Mouse (Mus musculus): Measurements from ENCODE around the gene Sqstm1. TPM values are rescaled to one million over a fixed set of nuclear protein-coding genes. Genes with fewer than 3 reads are reported as not detected.
A peak's percentile ranks its signal among the peaks of the same experiment; 100 is the strongest.

The Sqstm1 gene
- polyA plus RNA-seq, 3 experiments from 2014 or later, result 44.8 to 78.4 (median 66.5) TPM

- no peak for ATAC-seq
Measured at GRCm38 (mm10) chr11:50207344-50207743, 3.3 kb downstream of the Sqstm1 start.

DNA sequence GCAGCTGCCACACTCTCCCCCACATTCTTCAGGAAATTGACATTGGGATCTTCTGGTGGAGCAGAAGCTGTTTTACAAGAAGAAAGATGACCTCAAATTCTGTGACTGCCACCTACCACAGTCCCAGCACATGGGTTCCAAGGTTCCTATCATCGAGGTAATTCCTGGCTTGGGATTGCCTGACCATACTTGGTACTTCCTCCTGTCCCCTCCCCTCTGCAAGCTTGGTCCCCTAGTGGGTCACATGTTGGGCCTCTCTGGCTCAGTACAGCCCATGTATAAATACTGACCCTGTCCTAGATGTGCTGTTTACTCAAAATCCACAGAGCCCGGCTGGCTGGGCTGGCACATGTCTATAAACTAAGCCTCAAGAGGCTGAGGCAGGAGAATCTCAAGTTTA is 4.6 kb downstream of the Sqstm1 start:
- no peak for ATAC-seq

GRCm38 (mm10) chr11:50205434-50205833 is 5.2 kb downstream of the Sqstm1 start:
- no peak for ATAC-seq

- ATAC-seq, result no peak
Measured at GRCm38 (mm10) chr11:50203302-50203827, 7.3 kb downstream of the Sqstm1 start.

DNA sequence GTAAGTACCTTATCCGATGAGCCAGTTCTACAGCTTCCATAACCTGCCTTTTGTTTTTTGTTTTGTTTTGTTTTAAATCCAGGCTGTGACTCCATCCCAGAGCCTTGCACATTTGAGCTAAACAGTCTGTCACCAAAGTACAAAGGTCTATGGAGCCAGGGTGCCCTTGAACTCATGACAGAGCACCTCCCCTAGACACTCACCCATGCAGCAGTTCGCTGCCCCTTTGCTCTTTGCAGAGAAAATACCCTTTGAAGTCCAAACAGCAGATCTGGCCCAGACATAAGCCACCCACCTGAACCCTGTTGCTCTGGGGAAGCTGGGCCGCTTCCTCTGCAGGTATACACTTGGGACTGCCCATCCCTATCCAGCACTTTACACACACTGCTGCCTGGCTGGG is 9.0 kb downstream of the Sqstm1 start:
- no peak for ATAC-seq

DNA sequence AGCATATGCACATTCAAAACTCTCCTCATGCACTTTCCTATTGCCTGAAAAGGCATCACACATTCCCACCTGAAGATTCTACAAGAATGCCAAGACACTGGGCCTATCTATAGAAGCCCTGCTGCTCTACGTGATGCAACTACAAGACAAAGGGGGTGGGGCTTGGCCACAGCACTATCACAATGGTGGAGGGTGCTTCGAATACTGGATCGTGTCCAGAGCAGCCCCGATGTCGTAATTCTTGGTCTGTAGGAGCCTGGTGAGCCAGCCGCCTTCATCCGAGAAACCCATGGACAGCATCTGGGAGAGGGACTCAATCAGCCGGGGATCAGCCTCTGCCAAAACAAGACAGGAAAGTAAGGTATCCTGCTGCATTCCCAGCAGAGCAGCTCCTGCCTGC is 10.0 kb downstream of the Sqstm1 start:
- no peak for ATAC-seq

GRCm38 (mm10) chr11:50198916-50199315 is 11.7 kb downstream of the Sqstm1 start:
- ATAC-seq, result no peak

- ATAC-seq, result no peak
Measured at GRCm38 (mm10) chr11:50198219-50198846, 12.3 kb downstream of the Sqstm1 start.

DNA sequence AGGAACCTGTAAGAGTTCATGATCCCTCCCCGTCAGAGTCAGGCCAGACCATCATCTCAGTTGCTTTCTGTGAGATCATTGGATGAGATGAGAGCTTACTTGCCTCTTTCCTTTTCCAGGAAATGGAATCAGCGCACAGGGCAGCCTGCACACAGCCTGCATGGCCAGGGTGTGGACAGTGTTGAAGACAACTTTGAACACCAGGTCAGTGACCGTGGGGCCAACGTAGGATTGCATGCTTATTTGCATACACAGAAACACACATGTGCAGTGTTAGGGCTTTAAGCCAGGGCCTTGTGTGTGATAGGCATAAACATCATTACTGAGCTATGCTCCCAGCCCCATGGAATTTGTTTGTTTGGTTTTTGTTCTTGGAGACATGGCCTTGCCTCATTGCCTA is 13.1 kb downstream of the Sqstm1 start:
- ATAC-seq, result no peak

DNA sequence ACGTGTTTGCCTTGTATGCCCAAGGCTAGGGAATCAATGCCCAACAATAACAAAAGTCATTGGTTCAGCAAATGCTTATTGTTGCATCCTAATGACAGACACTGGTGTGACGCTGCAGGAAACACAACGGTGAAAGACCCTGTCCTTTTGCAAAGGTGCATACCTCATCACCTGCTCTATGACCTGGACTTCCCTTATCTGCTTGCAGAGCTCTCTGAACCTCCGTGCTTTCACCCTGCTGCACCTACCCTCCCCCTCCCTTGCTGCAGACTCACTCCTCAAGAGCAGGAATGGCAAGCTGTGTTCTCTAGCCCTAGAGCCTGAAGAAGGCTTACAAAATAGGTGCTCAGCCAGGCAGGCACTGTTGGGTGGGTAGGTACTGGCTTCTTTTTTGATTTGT is 15.8 kb downstream of the Sqstm1 start:
- no peak for ATAC-seq

DNA sequence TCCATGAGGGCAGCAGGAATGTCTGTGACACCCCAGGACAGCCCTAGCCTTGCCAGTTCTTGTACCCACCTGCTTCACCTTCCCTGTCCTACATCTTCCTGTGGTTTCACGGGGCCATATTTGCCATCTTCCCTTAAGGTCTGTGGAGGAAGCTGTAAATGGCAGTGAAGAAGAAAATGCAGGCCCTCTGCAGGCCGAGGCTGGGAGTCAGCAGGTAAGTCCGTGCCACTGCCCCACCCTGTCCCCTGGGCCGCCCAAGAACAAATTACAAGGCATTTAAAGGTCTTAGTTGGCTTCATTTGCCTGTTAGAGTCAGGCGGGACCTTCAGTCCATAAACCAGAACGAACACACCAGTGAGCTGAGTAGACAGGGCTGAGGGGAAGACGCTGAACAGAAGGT is 16.6 kb downstream of the Sqstm1 start:
- ATAC-seq, result no peak

DNA sequence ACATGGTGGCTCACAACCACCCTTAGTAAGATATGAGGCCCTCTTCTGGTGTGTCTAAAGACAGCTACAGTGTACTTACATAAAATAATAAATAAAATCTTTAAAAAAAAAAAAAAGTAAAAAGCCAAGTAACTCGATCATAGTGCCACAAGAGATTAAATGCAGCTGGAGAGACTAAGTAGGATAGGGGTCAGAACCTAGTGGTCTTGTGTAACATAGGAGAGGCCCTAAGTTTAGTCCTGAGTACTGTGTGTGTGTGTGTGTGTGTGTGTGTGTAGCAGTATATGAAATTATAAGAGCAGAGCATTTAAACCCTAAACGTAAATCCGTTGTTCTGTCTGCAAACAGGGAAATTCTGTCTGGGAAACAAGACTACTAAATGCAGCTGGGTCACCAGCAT is 18.3 kb downstream of the Sqstm1 start:
- ATAC-seq, result no peak

DNA sequence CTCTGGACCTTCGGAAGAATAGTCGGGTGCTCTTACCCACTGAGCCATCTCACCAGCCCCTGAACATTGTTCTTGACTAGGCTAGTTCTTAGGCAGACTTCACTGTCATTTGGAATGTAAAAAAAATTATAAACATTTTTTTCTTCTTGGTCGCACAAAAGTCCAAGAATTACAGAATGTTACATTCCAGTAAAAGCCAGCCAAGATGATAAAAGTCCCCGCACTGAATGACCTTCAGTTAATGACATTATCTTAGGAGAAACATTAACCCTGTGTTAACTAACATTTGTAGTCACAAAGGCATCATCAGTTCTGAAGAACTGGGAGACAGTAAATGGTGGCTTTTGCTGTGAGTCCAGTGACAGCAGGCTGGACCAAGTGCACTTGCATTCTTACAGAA is 20.3 kb downstream of the Sqstm1 start:
- no peak for ATAC-seq

- no peak for ATAC-seq
Measured at GRCm38 (mm10) chr11:50188682-50189081, 21.9 kb downstream of the Sqstm1 start.

- ATAC-seq, result no peak
Measured at GRCm38 (mm10) chr11:50184788-50185187, 25.8 kb downstream of the Sqstm1 start.

GRCm38 (mm10) chr11:50182702-50183101 is 27.9 kb downstream of the Sqstm1 start:
- ATAC-seq, result no peak

DNA sequence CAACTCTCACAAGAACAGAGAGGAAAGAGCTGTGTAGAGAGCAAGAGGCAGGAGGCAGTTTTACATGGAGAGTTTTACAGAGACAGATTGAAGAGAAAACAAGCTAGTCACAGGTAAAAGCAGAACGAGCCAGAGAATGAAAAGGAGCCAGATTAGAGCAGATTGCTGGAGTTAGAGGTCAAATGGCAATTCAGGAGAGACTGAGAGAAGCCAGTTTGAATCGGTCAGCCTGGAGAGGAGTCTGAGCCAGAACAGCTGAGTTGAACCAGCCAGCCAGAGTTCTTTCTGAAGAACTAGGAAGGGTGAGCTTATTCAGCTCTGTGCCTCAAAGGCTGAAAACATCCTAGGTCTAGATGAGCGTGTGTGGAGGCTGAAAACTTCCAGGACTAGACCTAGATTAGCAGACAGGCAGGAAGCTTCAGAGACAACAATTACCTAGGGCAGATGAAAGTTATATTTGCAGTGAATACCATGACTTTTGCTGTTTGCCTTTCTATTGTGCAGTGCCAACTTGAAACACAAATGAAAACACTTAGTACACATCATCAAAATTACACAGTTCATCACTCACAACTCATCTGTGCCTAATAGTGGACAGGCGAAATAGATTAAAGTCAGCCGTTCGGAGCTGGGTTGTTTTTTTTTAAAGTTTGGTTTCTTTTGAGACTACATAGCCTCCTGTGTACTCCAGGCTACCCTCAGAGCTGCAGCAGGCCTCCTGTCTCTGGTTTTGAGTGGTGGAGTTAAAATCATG is 30.0 kb downstream of the Sqstm1 start:
- no peak for ATAC-seq

DNA sequence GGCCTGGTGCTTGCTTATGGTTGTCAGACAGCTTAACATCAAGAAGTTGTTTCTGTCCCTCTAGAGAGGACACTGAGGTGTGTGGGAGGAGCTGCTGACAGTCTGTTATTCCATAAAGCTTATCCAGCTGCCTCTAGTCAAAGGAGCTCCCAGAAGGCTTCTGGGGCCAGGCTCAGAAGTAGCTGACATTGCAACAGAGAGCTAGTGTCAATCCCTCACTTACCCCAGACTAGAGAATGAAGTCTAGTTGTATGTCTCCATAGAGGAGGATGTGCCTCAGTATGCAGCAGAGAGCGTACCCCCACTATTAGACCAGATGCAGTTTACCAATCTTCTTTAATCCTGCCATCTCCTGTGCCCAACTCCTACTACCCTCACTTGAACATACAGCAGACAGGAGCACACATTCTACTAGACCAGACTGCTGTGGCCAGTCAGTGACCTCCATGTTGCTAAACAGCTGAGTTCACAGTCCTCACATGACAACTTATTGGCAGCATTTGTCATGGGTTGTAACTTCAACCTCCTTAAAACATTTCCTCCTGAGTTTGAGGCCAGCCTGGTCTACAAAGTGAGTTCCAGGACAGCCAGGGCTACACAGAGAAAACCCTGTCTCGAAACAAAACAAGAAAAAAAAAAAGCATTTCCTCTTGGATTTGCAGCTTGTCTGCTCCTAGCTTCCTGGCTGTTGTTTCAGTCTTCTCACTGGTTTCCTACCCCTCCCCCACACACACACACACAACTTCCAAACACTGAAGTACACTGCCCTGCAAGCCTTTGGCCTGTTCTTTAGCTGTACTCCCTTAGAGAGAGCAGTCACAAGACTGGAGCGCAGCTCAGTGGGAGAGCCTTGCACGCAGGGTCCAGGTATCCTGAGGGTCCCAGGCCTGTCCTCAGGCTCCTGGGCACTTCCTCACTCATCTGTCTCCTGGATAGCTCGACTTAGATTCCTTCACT is 31.8 kb downstream of the Sqstm1 start:
- ATAC-seq, result no peak

DNA sequence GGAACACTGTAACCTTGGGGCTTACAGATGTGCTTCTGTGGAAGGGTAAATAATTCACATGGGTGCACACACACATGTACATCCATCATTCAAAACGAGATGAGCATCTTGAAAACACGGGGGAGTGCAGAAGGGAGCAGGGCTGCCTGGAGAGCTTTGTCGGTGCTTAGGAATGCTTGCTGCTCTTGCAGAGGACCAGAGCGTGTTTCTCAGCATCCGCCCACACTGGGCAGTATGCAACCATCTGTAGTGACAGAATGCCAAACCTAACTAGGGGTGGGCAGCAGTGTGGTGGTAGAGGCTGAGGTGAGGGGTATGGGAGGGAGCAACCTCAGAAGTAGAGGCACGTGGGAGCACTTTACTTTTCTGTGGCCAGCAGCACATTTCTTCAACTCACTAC is 33.5 kb downstream of the Sqstm1 start:
- ATAC-seq, result no peak

GRCm38 (mm10) chr11:50176351-50176750 is 34.3 kb downstream of the Sqstm1 start:
- no peak for ATAC-seq

DNA sequence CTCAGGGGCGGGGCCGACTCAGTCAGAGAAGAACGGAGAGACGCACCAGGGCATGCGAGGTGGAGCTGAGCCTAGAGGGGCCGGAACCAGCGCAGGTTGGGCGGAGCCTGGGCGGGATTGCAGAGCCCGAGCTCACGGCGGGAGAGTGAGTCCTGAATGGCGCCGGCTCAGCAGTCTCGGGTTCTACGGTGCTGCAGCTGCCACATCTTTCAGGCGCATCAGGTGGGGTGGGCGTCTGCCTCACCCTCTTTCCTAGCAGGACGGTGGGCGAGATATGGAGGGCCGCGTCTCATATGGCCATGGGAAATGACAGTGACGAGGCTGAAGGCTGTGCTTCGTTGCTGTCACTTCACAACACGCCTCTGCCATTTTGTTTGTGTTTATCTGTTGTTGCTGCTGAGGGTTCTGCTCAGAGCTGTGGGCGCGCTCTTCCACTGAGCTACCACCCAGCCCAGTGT is 35.9 kb downstream of the Sqstm1 start:
- peak; percentile 100 for ATAC-seq

- peak; percentile 40 for ATAC-seq
Measured at GRCm38 (mm10) chr11:50174111-50174729, 36.4 kb downstream of the Sqstm1 start, which contains the start of gene Mrnip. Mrnip (plus strand) TSS chr11:50174444.
